Mouse (Mus musculus) myocyte (in vitro differentiated cells): ENCODE measurements around the gene Gm20671.

Experiments used
- E2F4 ChIP-seq: IDR thresholded peaks from one replicate; pipeline ENCODE4 v1.6.1; 2011; ENCODE audit warnings: mild to moderate bottlenecking, control low read depth, moderate library complexity; ENCODE audit not compliant: insufficient read depth
- POLR2A ChIP-seq: IDR thresholded peaks from one replicate; pipeline ENCODE4 v1.6.1; 2011; ENCODE audit warnings: low read depth, mild to moderate bottlenecking, control low read depth, moderate library complexity; ENCODE audit not compliant: insufficient read length
- POLR2AphosphoS2 ChIP-seq: IDR thresholded peaks from one replicate; pipeline ENCODE4 v1.6.1; 2011; ENCODE audit warnings: low read depth, control low read depth; ENCODE audit not compliant: insufficient read length
- REST ChIP-seq: IDR thresholded peaks from one replicate; pipeline ENCODE4 v1.6.1; 2011; ENCODE audit warnings: mild to moderate bottlenecking, control low read depth, moderate library complexity; ENCODE audit not compliant: insufficient read depth, insufficient read length

DNA sequence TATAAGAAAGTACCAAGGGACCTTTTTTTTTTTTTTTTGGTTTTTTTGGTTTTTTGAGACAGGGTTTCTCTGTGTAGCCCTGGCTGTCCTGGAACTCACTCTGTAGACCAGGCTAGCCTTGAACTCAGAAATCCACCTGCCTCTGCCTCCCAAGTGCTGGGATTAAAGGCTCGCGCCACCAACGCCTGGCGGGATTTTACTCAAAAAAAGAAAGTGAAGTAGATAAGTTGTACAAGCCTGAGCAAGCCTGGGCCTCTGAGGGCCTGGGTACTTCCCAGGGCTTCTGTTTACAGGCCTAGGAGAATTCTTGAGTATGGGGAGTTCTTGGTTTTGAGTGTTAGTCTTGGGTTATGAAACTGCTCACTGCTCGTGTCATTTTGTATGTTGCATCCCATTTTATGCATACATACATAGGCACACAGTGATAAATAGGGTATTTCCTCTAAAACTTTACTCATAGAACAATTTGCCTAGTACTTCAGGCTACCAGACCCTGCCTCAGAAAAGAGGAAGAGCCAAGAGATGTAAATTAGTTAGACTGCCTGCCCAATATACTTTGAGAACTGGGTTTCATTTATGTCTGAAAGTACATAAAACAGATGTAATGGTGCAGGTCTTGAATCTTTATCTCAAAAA, 42.6 kb upstream of the Gm20671 start:
- TF ChIP-seq POLR2A (no peak), POLR2AphosphoS2 (no peak), E2F4 (no peak), REST (no peak)
